Mouse (Mus musculus): ENCODE measurements around the gene Uts2r. TPM values are rescaled to one million over a fixed set of nuclear protein-coding genes. Genes with fewer than 3 reads are reported as not detected.

Uts2r gene
- polyA plus RNA-seq, 1 experiment from 2014 or later = 0.09 TPM

GRCm38 (mm10) chr11:121174234-121174633 lies 14.2 kb downstream of the Uts2r start:
- Histone ChIP-seq H3K36me3 (no peaks in the 10 kb centered on the region), H3K4me1 (peaks cover 10% of the 10 kb centered on the region; the same call in 1 of the 2 replicates), H3K9me3 (replicated peaks) (no peaks in the 10 kb centered on the region), H3K4me2 (no peak overlapping the region), H3K27me3 (no peaks in the 10 kb centered on the region), H3K9ac (no peak overlapping the region), H3K27ac (no peak overlapping the region), H3K4me3 (replicated peaks) (no peak overlapping the region)
- 55% methylated on average over 3 of the region's 3 CpGs for WGBS
- no peak for ATAC-seq (replicated peaks; ENCODE audit: low FRiP score)

GRCm38 (mm10) chr11:121176285-121177270 lies 16.5 kb downstream of the Uts2r start:
- H3K27ac ChIP-seq = no peak overlapping the region
- no peaks in the 10 kb centered on the region for H3K9me3 ChIP-seq (replicated peaks)
- H3K27me3 ChIP-seq = no peaks in the 10 kb centered on the region
- ATAC-seq (replicated peaks; ENCODE audit: low FRiP score) = peak; percentile 60; the same call in 1 of the 2 replicates
- H3K9ac ChIP-seq = no peak overlapping the region
- H3K4me2 ChIP-seq = no peak overlapping the region
- 60% methylated on average over 12 of the region's 12 CpGs for WGBS
- 0 out of 2 replicates have a peak, but pooled peaks cover 3% of the 10 kb centered on the region for H3K36me3 ChIP-seq
- H3K4me1 ChIP-seq = peaks cover 9% of the 10 kb centered on the region; the same call in 1 of the 2 replicates
- H3K4me3 ChIP-seq (replicated peaks) = no peak overlapping the region

- H3K36me3 ChIP-seq = no peaks in the 10 kb centered on the region
- no peak overlapping the region for H3K27ac ChIP-seq
- no peak for ATAC-seq (replicated peaks; ENCODE audit: low FRiP score)
- no peak overlapping the region for H3K4me2 ChIP-seq
- H3K4me3 ChIP-seq (replicated peaks) = no peak overlapping the region
- 91% methylated on average over 3 of the region's 3 CpGs for WGBS
- H3K27me3 ChIP-seq = no peaks in the 10 kb centered on the region
- no peak overlapping the region for H3K9ac ChIP-seq
- peaks cover 4% of the 10 kb centered on the region; the same call in 1 of the 2 replicates for H3K4me1 ChIP-seq
- H3K9me3 ChIP-seq (replicated peaks) = no peaks in the 10 kb centered on the region
Observed at GRCm38 (mm10) chr11:121189681-121190080, 29.6 kb downstream of the Uts2r start.

GRCm38 (mm10) chr11:121192742-121193141 lies 32.7 kb downstream of the Uts2r start:
- 56% methylated on average over 2 of the region's 2 CpGs for WGBS
- H3K4me3 ChIP-seq (replicated peaks) = no peak overlapping the region
- H3K4me1 ChIP-seq = peaks cover 4% of the 10 kb centered on the region; the same call in 1 of the 2 replicates
- H3K9me3 ChIP-seq (replicated peaks) = no peaks in the 10 kb centered on the region
- no peak overlapping the region for H3K4me2 ChIP-seq
- no peak overlapping the region for H3K9ac ChIP-seq
- H3K27ac ChIP-seq = no peak overlapping the region
- ATAC-seq (replicated peaks; ENCODE audit: low FRiP score) = no peak
- no peaks in the 10 kb centered on the region for H3K27me3 ChIP-seq
- peaks cover 6% of the 10 kb centered on the region; the same call in 1 of the 2 replicates for H3K36me3 ChIP-seq

- H3K27me3 ChIP-seq = no peaks in the 10 kb centered on the region
Observed at GRCm38 (mm10) chr11:121193415-121193814, 33.3 kb downstream of the Uts2r start.

GRCm38 (mm10) chr11:121198622-121199021 lies 38.6 kb downstream of the Uts2r start:
- WGBS = 16% methylated on average over 2 of the region's 2 CpGs
- no peak overlapping the region for H3K9ac ChIP-seq
- H3K4me2 ChIP-seq = no peak overlapping the region
- H3K36me3 ChIP-seq = peaks cover 6% of the 10 kb centered on the region; the same call in 1 of the 2 replicates
- no peak overlapping the region for H3K27ac ChIP-seq
- no peaks in the 10 kb centered on the region for H3K27me3 ChIP-seq
- no peak for ATAC-seq (replicated peaks; ENCODE audit: low FRiP score)
- H3K9me3 ChIP-seq (replicated peaks) = no peaks in the 10 kb centered on the region
- H3K4me3 ChIP-seq (replicated peaks) = no peak overlapping the region
- peaks cover 3% of the 10 kb centered on the region; the same call in 1 of the 2 replicates for H3K4me1 ChIP-seq

More at GRCm38 (mm10) chr11:121193415-121193814, 33.3 kb downstream of the Uts2r start:
- Histone ChIP-seq H3K9me3 (replicated peaks) (no peaks in the 10 kb centered on the region), H3K36me3 (peaks cover 6% of the 10 kb centered on the region; the same call in 1 of the 2 replicates), H3K4me2 (no peak overlapping the region), H3K4me3 (replicated peaks) (no peak overlapping the region), H3K4me1 (peaks cover 4% of the 10 kb centered on the region; the same call in 1 of the 2 replicates), H3K9ac (no peak overlapping the region), H3K27ac (no peak overlapping the region)
- 53% methylated on average over 3 of the region's 3 CpGs for WGBS
- ATAC-seq (replicated peaks; ENCODE audit: low FRiP score) = no peak

- Histone ChIP-seq H3K4me2 (no peak overlapping the region), H3K27me3 (no peaks in the 10 kb centered on the region), H3K4me1 (peaks cover 7% of the 10 kb centered on the region), H3K9me3 (replicated peaks) (no peaks in the 10 kb centered on the region), H3K9ac (no peak overlapping the region), H3K36me3 (peaks cover 6% of the 10 kb centered on the region; the same call in 1 of the 2 replicates), H3K27ac (no peak overlapping the region), H3K4me3 (replicated peaks) (no peak overlapping the region)
- WGBS = 76% methylated on average over 4 of the region's 4 CpGs
- no peak for ATAC-seq (replicated peaks; ENCODE audit: low FRiP score)
Observed at GRCm38 (mm10) chr11:121199851-121200250, 39.8 kb downstream of the Uts2r start.

- no peaks in the 10 kb centered on the region for H3K27me3 ChIP-seq
- no peak overlapping the region for H3K27ac ChIP-seq
- no peak overlapping the region for H3K4me2 ChIP-seq
- no peak for ATAC-seq (replicated peaks; ENCODE audit: low FRiP score)
- no peak overlapping the region for H3K4me3 ChIP-seq (replicated peaks)
- H3K4me1 ChIP-seq = peaks cover 12% of the 10 kb centered on the region
- peaks cover 6% of the 10 kb centered on the region; the same call in 1 of the 2 replicates for H3K36me3 ChIP-seq
- no peaks in the 10 kb centered on the region for H3K9me3 ChIP-seq (replicated peaks)
- H3K9ac ChIP-seq = no peak overlapping the region
- WGBS = 91% methylated on average over 6 of the region's 6 CpGs
Observed at GRCm38 (mm10) chr11:121200781-121201180, 40.7 kb downstream of the Uts2r start.

- H3K36me3 ChIP-seq = no peaks in the 10 kb centered on the region
- H3K27ac ChIP-seq = no peak overlapping the region
- ATAC-seq (replicated peaks; ENCODE audit: low FRiP score) = no peak
- H3K4me2 ChIP-seq = no peak overlapping the region
- 44% methylated on average over 11 of the region's 11 CpGs for WGBS
- no peak overlapping the region for H3K9ac ChIP-seq
- H3K27me3 ChIP-seq = no peaks in the 10 kb centered on the region
- peaks cover 12% of the 10 kb centered on the region for H3K4me1 ChIP-seq
- H3K9me3 ChIP-seq (replicated peaks) = no peaks in the 10 kb centered on the region
- H3K4me3 ChIP-seq (replicated peaks) = no peak overlapping the region
Observed at GRCm38 (mm10) chr11:121201436-121202198, 41.5 kb downstream of the Uts2r start.

- peaks cover 12% of the 10 kb centered on the region for H3K4me1 ChIP-seq
- ATAC-seq (replicated peaks; ENCODE audit: low FRiP score) = no peak
- peak overlapping the region; percentile 71 for H3K4me3 ChIP-seq (replicated peaks)
- no peak overlapping the region for H3K27ac ChIP-seq
- no peak overlapping the region for H3K9ac ChIP-seq
- peak overlapping the region; percentile 86 for H3K4me2 ChIP-seq
- WGBS = under 1% methylated on average over 5 of the region's 5 CpGs
- no peaks in the 10 kb centered on the region for H3K9me3 ChIP-seq (replicated peaks)
- H3K27me3 ChIP-seq = no peaks in the 10 kb centered on the region
- H3K36me3 ChIP-seq = peaks cover 13% of the 10 kb centered on the region
Observed at GRCm38 (mm10) chr11:121203859-121204160, 43.7 kb downstream of the Uts2r start.

- H3K9ac ChIP-seq = peak within 1 kb of the TSS; percentile 69
- H3K36me3 ChIP-seq = peaks cover 19% of the 10 kb centered on the region
- peak within 1 kb of the TSS; percentile 87 for H3K27ac ChIP-seq
- peak within 1 kb of the TSS; percentile 86 for H3K4me2 ChIP-seq
- peak; percentile 99 for ATAC-seq (replicated peaks; ENCODE audit: low FRiP score)
- WGBS = under 1% methylated on average over 70 of the region's 70 CpGs
- H3K27me3 ChIP-seq = no peaks in the 10 kb centered on the region
- H3K9me3 ChIP-seq (replicated peaks) = no peaks in the 10 kb centered on the region
- peaks cover 12% of the 10 kb centered on the region for H3K4me1 ChIP-seq
- H3K4me3 ChIP-seq (replicated peaks) = peak within 1 kb of the TSS; percentile 71
Observed at GRCm38 (mm10) chr11:121204161-121205006, 44.3 kb downstream of the Uts2r start, which contains the start of the genes Hexdc and Ogfod3. TSS of gene Hexdc (plus strand) at chr11:121204433. TSS of gene Ogfod3 (minus strand) at chr11:121204711.
